24 mouse cellular contexts compared by ENCODE assay signal in the genomic region with DNA sequence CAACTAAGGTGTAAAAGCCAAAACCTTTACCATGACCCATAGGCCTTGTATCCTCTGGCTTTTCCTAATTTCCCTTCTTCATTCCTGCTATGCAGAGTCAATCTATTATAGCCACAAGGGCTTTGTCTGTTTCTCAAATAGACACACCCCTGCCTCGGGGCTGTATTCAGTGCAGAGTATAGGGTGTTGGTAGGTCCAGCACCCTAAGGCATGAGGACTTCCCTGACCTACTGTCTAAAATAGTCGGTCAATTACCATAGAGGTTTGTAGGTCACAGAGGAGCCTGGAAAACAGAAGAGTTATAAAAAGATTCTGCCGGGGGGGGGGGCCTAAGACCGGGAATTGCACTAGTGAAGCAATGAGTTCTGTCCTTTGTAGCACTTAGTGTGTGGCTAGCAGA. TPM values are rescaled to one million over a fixed set of nuclear protein-coding genes. Genes with fewer than 3 reads are reported as not detected.
"Had no signal": no experiment of that assay in that cellular context is flagged by ENCODE, and none has a peak within 500 bp of the region (broad histone marks: within the 10 kb centered on the region; RNA-seq: fewer than 3 reads in every experiment).

No protein-coding gene starts in this region.

- H3K27ac ChIP-seq: liver, embryonic 15.5 days; lung, embryonic 15.5 days; midbrain, embryonic 10.5 days; midbrain, embryonic 13.5 days; midbrain, embryonic 15.5 days; neural tube, embryonic 13.5 days; neural tube, embryonic 15.5 days; stomach, embryonic 15.5 days; stomach, postnatal 0 days had no signal

- H3K36me3 ChIP-seq: liver, embryonic 15.5 days; lung, embryonic 15.5 days; midbrain, embryonic 10.5 days; midbrain, embryonic 13.5 days; midbrain, embryonic 15.5 days; neural tube, embryonic 13.5 days; neural tube, embryonic 15.5 days; stomach, embryonic 15.5 days had no signal

- H3K4me3 ChIP-seq: liver, embryonic 15.5 days; lung, embryonic 15.5 days; midbrain, embryonic 10.5 days; midbrain, embryonic 13.5 days; midbrain, embryonic 15.5 days; myocyte; neural tube, embryonic 13.5 days; neural tube, embryonic 15.5 days; stomach, embryonic 15.5 days had no signal

- H3K9ac ChIP-seq: liver, embryonic 15.5 days; liver, postnatal 0 days; lung, embryonic 15.5 days; midbrain, embryonic 13.5 days; midbrain, embryonic 15.5 days; neural tube, embryonic 13.5 days; neural tube, embryonic 15.5 days; stomach, embryonic 15.5 days had no signal

- H3K27me3 ChIP-seq: lung, embryonic 15.5 days; midbrain, embryonic 13.5 days; midbrain, embryonic 15.5 days; neural tube, embryonic 15.5 days; stomach, embryonic 15.5 days had no signal

- H3K4me1 ChIP-seq: liver, embryonic 15.5 days; lung, embryonic 15.5 days; midbrain, embryonic 10.5 days; midbrain, embryonic 13.5 days; midbrain, embryonic 15.5 days; neural tube, embryonic 13.5 days; neural tube, embryonic 15.5 days; stomach, embryonic 15.5 days had no signal

- DNase-seq: liver, postnatal 0 days; lung, adult 2 months; lung, postnatal 14 days; lung, postnatal 36 days; retina, postnatal 1 day; right cerebral cortex, adult 18-20 months; right cerebral cortex, postnatal 25 days; right cerebral cortex, postnatal 4 days; spleen, adult 18-20 months; thymus, adult 18-20 months; thymus, postnatal 14 days; thymus, postnatal 36 days had no signal

- H3K9me3 ChIP-seq: liver, embryonic 15.5 days; lung, embryonic 15.5 days; midbrain, embryonic 10.5 days; midbrain, embryonic 13.5 days; midbrain, embryonic 15.5 days; neural tube, embryonic 13.5 days; neural tube, embryonic 15.5 days; stomach, embryonic 15.5 days had no signal

RNA-seq across cellular contexts. Expression of a gene that starts 8.9 kb away (rescaled TPM):
- total RNA-seq: megakaryocyte, adult 5-6 weeks; megakaryocyte-erythroid progenitor cell, adult 5-6 weeks had no signal
